Mouse (Mus musculus): ENCODE data around the gene Ccdc187.

The Ccdc187 gene

GRCm38 (mm10) chr2:26294457-26294856, at the start of gene Ccdc187:
Gene Ccdc187 (minus strand): TSS chr2:26294557.
- DNase-seq (ENCODE audit: low read depth, low spot score): no peak

GRCm38 (mm10) chr2:26342609-26343490, 48.5 kb upstream of the Ccdc187 start:
- no peak for DNase-seq (ENCODE audit: low read depth, low spot score)

- no peak for DNase-seq (ENCODE audit: low read depth, low spot score)
Measured at GRCm38 (mm10) chr2:26342044-26342443, 47.7 kb upstream of the Ccdc187 start.

GRCm38 (mm10) chr2:26341510-26341981, 47.2 kb upstream of the Ccdc187 start:
- no peak for DNase-seq (ENCODE audit: low read depth, low spot score)

- no peak for DNase-seq (ENCODE audit: low read depth, low spot score)
Measured at GRCm38 (mm10) chr2:26339204-26339551, 44.8 kb upstream of the Ccdc187 start.

- DNase-seq (ENCODE audit: low read depth, low spot score): no peak
Measured at GRCm38 (mm10) chr2:26338302-26339203, 44.2 kb upstream of the Ccdc187 start.

- DNase-seq (ENCODE audit: low read depth, low spot score): no peak
Measured at GRCm38 (mm10) chr2:26330702-26331101, 36.3 kb upstream of the Ccdc187 start.

- no peak for DNase-seq (ENCODE audit: low read depth, low spot score)
Measured at GRCm38 (mm10) chr2:26330056-26330468, 35.7 kb upstream of the Ccdc187 start.

- no peak for DNase-seq (ENCODE audit: low read depth, low spot score)
Measured at GRCm38 (mm10) chr2:26329402-26329801, 35.0 kb upstream of the Ccdc187 start.

GRCm38 (mm10) chr2:26327852-26328251, 33.5 kb upstream of the Ccdc187 start:
- DNase-seq (ENCODE audit: low read depth, low spot score): peak; percentile 29

- peak; percentile 77 for DNase-seq (ENCODE audit: low read depth, low spot score)
Measured at GRCm38 (mm10) chr2:26325386-26326181, 31.2 kb upstream of the Ccdc187 start.

GRCm38 (mm10) chr2:26324917-26325316, 30.6 kb upstream of the Ccdc187 start:
- peak; percentile 40 for DNase-seq (ENCODE audit: low read depth, low spot score)

GRCm38 (mm10) chr2:26323589-26324325, 29.4 kb upstream of the Ccdc187 start:
- DNase-seq (ENCODE audit: low read depth, low spot score): no peak

- no peak for DNase-seq (ENCODE audit: low read depth, low spot score)
Measured at GRCm38 (mm10) chr2:26320245-26321185, 26.2 kb upstream of the Ccdc187 start.

- DNase-seq (ENCODE audit: low read depth, low spot score): no peak
Measured at GRCm38 (mm10) chr2:26319519-26320244, 25.3 kb upstream of the Ccdc187 start.

- DNase-seq (ENCODE audit: low read depth, low spot score): no peak
Measured at GRCm38 (mm10) chr2:26319109-26319508, 24.8 kb upstream of the Ccdc187 start.

GRCm38 (mm10) chr2:26317991-26318672, 23.8 kb upstream of the Ccdc187 start:
- no peak for DNase-seq (ENCODE audit: low read depth, low spot score)

- DNase-seq (ENCODE audit: low read depth, low spot score): no peak
Measured at GRCm38 (mm10) chr2:26317371-26317770, 23.0 kb upstream of the Ccdc187 start.

Measured in A20 (cell line).